In genomic region chr1:132157016-132157781, GRCm38 (mm10) we compare ENCODE assay signal across 8 mouse cellular contexts. TPM values are rescaled to one million over a fixed set of nuclear protein-coding genes. Genes with fewer than 3 reads are reported as not detected.
DNase-seq lines count a peak whose midpoint lies in the region; ATAC-seq and TF ChIP-seq lines count a peak whose summit lies in the region.

No protein-coding gene starts in this region.

- H3K4me1 ChIP-seq in hindbrain, embryonic 16.5 days (ENCODE audit: control insufficient read depth, insufficient read depth, low read depth, low read length): peaks cover 15% of the 10 kb centered on the region

- POLR2A ChIA-PET in Patski (lab: Charles Lee): interaction anchor here (0.6 to 2.5 kb wide), 7 partner anchors 23 to 979 kb away, joined by 3 to 8 read pairs (median 5); no protein-coding TSS in a partner anchor

- H3K9me3 ChIP-seq in hindbrain, embryonic 16.5 days (ENCODE audit: control insufficient read depth, low read length): no peaks in the 10 kb centered on the region

- WGBS in hindbrain, embryonic 16.5 days: 22% methylated on average over 14 of the region's 14 CpGs

- ATAC-seq in Patski: peak; percentile 67
- peak; percentile 71 for ATAC-seq in hindbrain, embryonic 16.5 days
- peak; percentile 87 for ATAC-seq in megakaryocyte progenitor cell, adult 5-6 weeks (replicated peaks; ENCODE audit: poor library complexity)

- H3K36me3 ChIP-seq in hindbrain, embryonic 16.5 days (ENCODE audit: control insufficient read depth, insufficient read depth, low read length): no peaks in the 10 kb centered on the region

- in situ Hi-C loops in Patski (cut with MboI; ENCODE audit: low pct_unique_long_range_greater_than_20kb): loop anchor here (5.0 kb wide), 4 partner anchors 35 to 200 kb away; no protein-coding TSS in a partner anchor

- no peak overlapping the region for H3K4me3 ChIP-seq in hindbrain, embryonic 16.5 days (ENCODE audit: low read length)

- H3K4me2 ChIP-seq in hindbrain, embryonic 16.5 days (ENCODE audit: low read length): peak overlapping the region; percentile 42

- H3K9ac ChIP-seq in hindbrain, embryonic 16.5 days (ENCODE audit: low read depth, low read length): peak overlapping the region; percentile 15

- CTCF ChIA-PET in Patski (lab: Charles Lee): interaction anchor here (0.8 to 11.0 kb wide), 31 partner anchors 10 to 203 kb away, joined by 3 to 134 read pairs (median 6); partner anchors contain the start of genes AC124108.1, Cdk18, Klhdc8a and Lemd1

- TF ChIP-seq CTCF in Patski (IDR thresholded peaks at IDR 0.05): no peak

- H3K27ac ChIP-seq in hindbrain, embryonic 16.5 days (ENCODE audit: low read depth, low read length): no peak overlapping the region

- H3K27me3 ChIP-seq in Patski: no peaks in the 10 kb centered on the region
- no peaks in the 10 kb centered on the region for H3K27me3 ChIP-seq in hindbrain, embryonic 16.5 days (replicated peaks; ENCODE audit: control insufficient read depth, insufficient read depth, low read length)

- no peak for DNase-seq in Patski (ENCODE audit: low read depth, low spot score)
- DNase-seq in cerebellum, adult 9-11 months: peak; percentile 92
- DNase-seq in frontal cortex, postnatal 25 days (ENCODE audit: low spot score in 2 of 2): peak; percentile 88 to 90
- peak; percentile 70 for DNase-seq in left cerebral cortex, adult 11 months (ENCODE audit: low spot score)
- peak; percentile 94 for DNase-seq in right cerebral cortex, postnatal 14 days
- DNase-seq in urinary bladder, postnatal 25 days (ENCODE audit: low spot score): peak; percentile 90

RNA-seq across cellular contexts. Expression of gene Cdk18, which starts 17.7 kb away (rescaled TPM):
- 88.8 TPM for polyA plus RNA-seq in Patski (2021)
- 1.1 and 1.5 TPM in 2 replicates for polyA plus RNA-seq in hindbrain, embryonic 16.5 days (2015; fragmentation: Nextera tagmentation; extraction: Ambion mirVana)
- total RNA-seq in megakaryocyte progenitor cell, adult 5-6 weeks (2015): 1.7 and 2.3 TPM in 2 replicates
- 0.75 and 1.3 TPM in 2 replicates for total RNA-seq in megakaryocyte progenitor cell, adult 5-6 weeks (2017)

RNA-seq across cellular contexts. Expression of gene Lemd1, which starts 34.0 kb away (rescaled TPM):
- polyA plus RNA-seq in Patski (2021): 12.0 TPM
- polyA plus RNA-seq in hindbrain, embryonic 16.5 days (2015; fragmentation: Nextera tagmentation; extraction: Ambion mirVana): 11.4 and 14.0 TPM in 2 replicates
- not detected in 2 replicates for total RNA-seq in megakaryocyte progenitor cell, adult 5-6 weeks (2015)
- not detected in 2 replicates for total RNA-seq in megakaryocyte progenitor cell, adult 5-6 weeks (2017)

RNA-seq across cellular contexts. Expression of gene AC124108.1, which starts 34.1 kb away (rescaled TPM):
- polyA plus RNA-seq in Patski (2021): 3.4 TPM
- 1.8 and 2.3 TPM in 2 replicates for polyA plus RNA-seq in hindbrain, embryonic 16.5 days (2015; fragmentation: Nextera tagmentation; extraction: Ambion mirVana)
- total RNA-seq in megakaryocyte progenitor cell, adult 5-6 weeks (2015): not detected in 2 replicates
- not detected in 2 replicates for total RNA-seq in megakaryocyte progenitor cell, adult 5-6 weeks (2017)

Comparison
In these comparisons a context has a peak if more than half of its experiments do, and no peak if none do; other contexts are left out.
1. RNA of gene Cdk18, which starts 17.7 kb away (polyA plus RNA-seq): 88.8 TPM in Patski (single experiment); 1.1 to 1.5 TPM in hindbrain, embryonic 16.5 days; every median in the first group is over 10 times any median in the second.
2. Peak in every context shown above with its lines, with median percentiles within 50 percentile points of each other: ATAC-seq.